Mouse (Mus musculus): ENCODE data around the gene Hgd.

- TF ChIP-seq CTCF (IDR thresholded peaks at IDR 0.05) = no peak
- no peak for TF ChIP-seq EP300 (IDR thresholded peaks at IDR 0.05)
Measured at GRCm38 (mm10) chr16:37649068-37649467, 69.1 kb downstream of the Hgd start.
